Mouse (Mus musculus) ovary, postnatal 36 days (tissue): ENCODE measurements at regions not wholly inside any gene's neighbourhood (a gene's known extent, or its start where the extent isn't known, plus 50 kb on each side); places are given as distances from the start of the nearest gene placed in this dataset.

Experiments
- DNase-seq: peaks from one replicate; pipeline ENCODE4 v3.0.0; 2022; ENCODE audit warnings: low spot score, mixed read lengths

GRCm38 (mm10) chr8:109413386-109413785, 80.4 kb upstream of the Pmfbp1 start:
- no peak for DNase-seq

DNA sequence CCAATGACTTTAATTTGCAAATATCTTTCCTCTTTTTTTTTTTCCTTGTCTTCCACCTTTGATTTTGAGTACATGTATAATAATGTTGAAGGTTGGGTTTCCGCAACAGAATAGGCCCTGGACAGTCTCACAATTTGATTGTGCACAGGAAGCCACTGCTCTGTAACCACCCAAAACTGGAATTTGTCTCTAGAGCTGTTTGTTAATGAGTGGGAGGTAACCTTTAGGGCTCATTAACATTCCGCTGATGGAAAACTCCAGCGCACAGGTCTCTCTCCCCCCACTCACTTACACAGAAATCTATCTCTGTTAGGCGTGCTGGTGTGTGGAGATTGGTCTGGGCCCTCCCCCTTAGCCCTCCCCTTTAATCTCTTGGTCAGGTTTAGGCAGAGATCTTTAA, 78.5 kb upstream of the Pmfbp1 start:
- DNase-seq: no peak

DNA sequence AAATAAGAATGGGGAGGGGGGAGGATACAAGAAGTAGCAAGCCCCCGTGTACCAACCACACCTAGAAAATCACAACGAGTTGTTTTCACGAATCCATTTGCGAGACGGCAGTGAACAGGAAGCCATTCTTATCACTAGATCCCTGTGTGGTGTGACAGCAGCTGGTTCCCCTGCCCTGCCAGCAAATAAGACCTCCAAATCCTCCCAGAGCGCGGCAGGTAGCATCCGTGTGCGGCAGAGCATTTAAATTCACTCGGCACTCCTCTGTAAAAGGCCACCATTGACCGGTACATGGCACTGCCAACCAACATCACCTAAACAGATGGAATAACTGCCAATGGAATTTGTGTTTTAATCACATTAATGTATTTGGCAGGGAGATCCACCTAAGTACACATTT, 77.9 kb upstream of the Pmfbp1 start:
- DNase-seq: no peak

DNA sequence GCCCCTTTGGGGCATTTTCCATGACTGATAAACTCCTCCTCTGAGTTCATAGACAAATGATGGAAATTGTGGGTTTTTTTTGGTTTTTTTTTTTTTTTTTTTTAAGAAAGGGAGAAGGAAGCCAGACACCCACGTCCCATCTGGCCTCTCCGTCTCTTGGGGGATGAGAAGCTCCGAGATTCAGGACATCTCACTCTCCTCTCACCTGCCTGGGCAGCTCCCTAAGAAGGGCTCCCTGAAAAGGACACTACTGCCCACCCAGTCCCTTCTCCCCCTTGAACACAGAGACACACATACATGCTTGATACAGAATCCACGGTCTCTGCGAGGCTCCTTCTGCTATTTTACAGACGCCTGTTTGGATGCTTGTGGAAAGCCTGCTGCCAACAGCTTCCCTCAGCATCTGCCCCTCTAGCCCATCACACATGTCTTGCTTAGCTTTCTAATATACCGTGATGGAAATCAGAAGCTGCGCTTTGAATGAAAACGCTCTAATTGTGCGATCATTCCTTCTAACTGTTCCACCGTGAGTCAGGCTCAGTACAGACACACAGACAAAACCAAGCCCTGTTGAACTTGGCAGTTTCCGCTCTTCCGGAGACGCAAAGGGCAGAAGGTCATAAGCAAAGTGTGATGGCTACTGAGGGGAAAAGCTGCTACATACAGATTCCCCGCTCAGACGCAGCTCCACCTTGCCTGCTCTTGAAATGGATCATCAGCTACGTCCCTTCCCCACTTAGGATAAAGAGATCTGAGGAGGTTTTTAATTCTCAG, 77.3 kb upstream of the Pmfbp1 start:
- DNase-seq: no peak

DNA sequence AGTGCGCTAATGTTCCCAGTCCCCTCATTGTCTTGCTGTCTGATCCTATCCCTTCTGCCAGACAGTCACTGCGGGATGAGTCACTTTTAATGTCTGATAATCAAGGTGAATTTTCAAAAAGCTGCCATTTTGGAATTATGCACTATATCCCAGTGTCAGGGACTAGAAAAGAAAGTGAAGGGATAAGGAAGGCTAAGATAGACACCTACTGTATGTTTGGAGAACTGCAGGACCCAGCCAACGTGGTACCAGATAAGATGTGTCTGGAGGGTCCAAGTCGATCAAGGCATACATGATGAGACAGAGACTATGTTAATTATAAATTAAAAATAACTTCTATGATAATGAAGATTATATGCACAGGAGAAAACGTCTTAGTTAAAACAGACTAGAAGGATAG, 76.6 kb upstream of the Pmfbp1 start:
- DNase-seq: no peak

DNA sequence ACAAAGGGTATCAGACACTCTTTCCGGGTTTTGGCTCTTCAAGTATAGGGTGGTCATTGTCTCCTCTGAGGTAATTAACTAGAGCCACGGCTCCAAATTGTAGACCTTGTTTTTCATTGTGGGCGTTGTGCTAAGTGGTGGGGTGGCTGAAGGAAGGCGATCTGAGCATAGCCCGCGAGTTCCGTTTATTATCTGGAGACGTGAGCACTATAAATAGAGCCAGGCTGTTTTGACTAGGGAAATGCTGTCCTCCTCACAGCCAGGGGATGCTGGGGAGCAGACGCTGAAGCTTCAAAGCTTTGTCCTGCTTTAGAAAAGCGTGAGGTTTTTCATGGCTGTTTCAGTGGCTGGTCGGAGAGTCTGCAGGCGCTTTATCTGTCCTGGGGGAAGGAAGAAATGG, 75.9 kb upstream of the Pmfbp1 start:
- DNase-seq: no peak

GRCm38 (mm10) chr8:109419029-109419596, 74.7 kb upstream of the Pmfbp1 start:
- no peak for DNase-seq

GRCm38 (mm10) chr8:109424004-109424403, 69.8 kb upstream of the Pmfbp1 start:
- DNase-seq: no peak

DNA sequence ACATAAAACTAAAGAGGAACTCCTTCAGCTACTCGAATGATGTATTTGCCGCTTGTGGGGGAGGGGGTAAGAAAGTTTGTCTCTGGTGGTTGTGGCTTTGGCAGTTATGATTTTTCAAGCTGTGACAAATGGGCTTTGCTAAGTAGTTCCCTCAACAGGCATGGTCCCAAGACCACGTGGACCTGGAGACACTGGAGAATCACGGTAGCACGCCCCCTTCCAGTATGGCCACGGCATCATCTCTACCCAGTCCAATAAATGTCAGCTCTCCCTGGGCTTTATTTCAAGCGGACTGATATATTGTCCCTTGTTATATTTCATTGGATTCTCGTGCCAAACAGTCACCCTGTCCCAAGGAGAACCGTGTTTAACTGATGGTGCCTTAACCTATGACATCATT, 65.3 kb upstream of the Pmfbp1 start:
- no peak for DNase-seq

GRCm38 (mm10) chr8:109434538-109434937, 59.3 kb upstream of the Pmfbp1 start:
- DNase-seq: no peak

DNA sequence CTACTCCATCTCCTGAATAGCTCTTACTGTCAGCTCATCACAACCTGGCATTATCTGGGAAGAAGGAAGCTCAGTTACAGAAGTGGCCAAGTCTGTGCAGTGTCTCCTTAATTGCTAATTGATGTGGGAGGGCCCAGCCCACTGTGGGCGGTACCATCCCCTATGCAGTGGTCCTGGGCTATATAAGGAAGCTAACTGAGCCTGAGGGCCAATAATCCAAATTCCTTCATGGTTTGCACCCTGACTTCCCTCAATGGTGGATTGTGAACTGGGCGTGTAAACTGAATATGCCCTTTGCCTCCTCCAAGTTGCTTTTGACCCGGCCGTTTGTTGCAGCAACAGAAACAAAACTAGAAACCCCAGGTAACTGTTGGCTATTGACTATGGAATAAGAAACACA, 57.8 kb upstream of the Pmfbp1 start:
- no peak for DNase-seq

GRCm38 (mm10) chr8:109436830-109437567, 56.8 kb upstream of the Pmfbp1 start:
- no peak for DNase-seq

DNA sequence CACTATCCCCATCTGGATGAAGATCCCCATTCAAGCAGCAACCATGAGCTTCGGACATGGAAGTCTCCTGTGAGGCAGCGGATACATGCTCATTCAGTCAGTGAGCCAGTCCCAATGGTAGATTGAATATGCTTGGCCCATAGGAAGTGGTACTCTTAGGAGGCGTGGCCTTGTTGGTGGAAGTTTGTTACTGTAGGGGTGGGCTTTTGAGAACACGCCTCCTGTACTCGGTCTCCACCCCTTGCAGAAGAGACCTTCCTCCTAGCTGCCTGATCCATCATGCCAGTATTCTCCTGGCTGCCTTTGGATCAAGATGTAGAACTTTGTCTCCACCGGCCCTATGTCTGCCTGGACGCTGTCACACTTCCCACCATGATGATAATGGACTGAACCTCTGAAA, 55.3 kb upstream of the Pmfbp1 start:
- no peak for DNase-seq
